Mouse (Mus musculus) skeletal muscle tissue, adult 2 months (tissue): Measurements from ENCODE around the gene Slc5a12.

Experiments
- DNase-seq: peaks from one replicate; pipeline ENCODE4 v3.0.0-alpha.2; 2012; ENCODE audit warnings: low read depth, low spot score

Slc5a12 gene

GRCm38 (mm10) chr2:110596932-110597331 lies at the start of gene Slc5a12:
Gene Slc5a12 (plus strand): TSS chr2:110597298.
- no peak for DNase-seq

- no peak for DNase-seq
These were observed 41.0 kb upstream of the Slc5a12 start for GRCm38 (mm10) chr2:110556098-110556497.

- no peak for DNase-seq
These were observed 34.5 kb upstream of the Slc5a12 start for GRCm38 (mm10) chr2:110562621-110563020.

GRCm38 (mm10) chr2:110564673-110565627 lies 32.1 kb upstream of the Slc5a12 start:
- DNase-seq: peak; percentile 42

GRCm38 (mm10) chr2:110586692-110587091 lies 10.4 kb upstream of the Slc5a12 start:
- DNase-seq: no peak

- DNase-seq: no peak
These were observed 7.1 kb upstream of the Slc5a12 start for GRCm38 (mm10) chr2:110590007-110590406.

- no peak for DNase-seq
These were observed 4.8 kb upstream of the Slc5a12 start for GRCm38 (mm10) chr2:110592276-110592675.

- DNase-seq: no peak
These were observed 47.3 kb downstream of the Slc5a12 start for GRCm38 (mm10) chr2:110644358-110644757.

GRCm38 (mm10) chr2:110644846-110645245 lies 47.7 kb downstream of the Slc5a12 start:
- no peak for DNase-seq

GRCm38 (mm10) chr2:110663329-110663728 lies 66.2 kb downstream of the Slc5a12 start:
- peak; percentile 3 for DNase-seq

GRCm38 (mm10) chr2:110671071-110671624 lies 74.0 kb downstream of the Slc5a12 start:
- no peak for DNase-seq
